Mouse (Mus musculus): Measurements from ENCODE around the gene Tgfbrap1. TPM values are rescaled to one million over a fixed set of nuclear protein-coding genes. Genes with fewer than 3 reads are reported as not detected.
A peak's percentile ranks its signal among the peaks of the same experiment; 100 is the strongest.

Tgfbrap1 gene
- total RNA-seq, 2 experiments from 2014 or later, result 39.3 to 43.4 TPM

DNA sequence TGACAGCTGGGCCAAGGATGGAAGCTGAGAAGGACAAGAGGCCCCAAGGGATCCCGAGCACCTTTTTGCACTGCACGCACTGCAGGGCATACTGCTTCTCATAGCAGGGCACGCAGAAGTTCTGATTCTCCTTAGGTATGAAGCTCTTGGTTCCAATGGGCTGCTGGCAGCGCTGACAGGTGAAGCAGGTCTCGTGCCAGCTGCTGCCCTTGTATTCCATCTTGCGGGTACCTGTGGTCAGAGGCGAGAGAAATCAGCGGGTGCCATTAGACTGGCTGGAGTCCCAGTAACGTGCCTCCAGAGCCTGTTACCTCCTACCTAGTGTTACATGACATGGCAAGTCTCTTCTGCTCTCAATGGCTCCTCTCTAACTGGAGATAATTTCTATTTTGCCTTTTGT, 33.2 kb upstream of the Tgfbrap1 start:
- DNase-seq (ENCODE audit: extremely low spot score in 1 of 2, low spot score in 2 of 2), result no peak
- Histone ChIP-seq H3K4me3 (no peak overlapping the region), H3K27ac (peak overlapping the region; percentile 32; the same call in 1 of the 2 replicates)
- intact Hi-C loops (cut with DNase I), result loop anchor here (5.0 to 10.0 kb wide), 2 partner anchors 336 to 603 kb away; partner anchors contain the start of gene 1500015O10Rik
- TF ChIP-seq CTCF (IDR thresholded peaks at IDR 0.05), result no peak

DNA sequence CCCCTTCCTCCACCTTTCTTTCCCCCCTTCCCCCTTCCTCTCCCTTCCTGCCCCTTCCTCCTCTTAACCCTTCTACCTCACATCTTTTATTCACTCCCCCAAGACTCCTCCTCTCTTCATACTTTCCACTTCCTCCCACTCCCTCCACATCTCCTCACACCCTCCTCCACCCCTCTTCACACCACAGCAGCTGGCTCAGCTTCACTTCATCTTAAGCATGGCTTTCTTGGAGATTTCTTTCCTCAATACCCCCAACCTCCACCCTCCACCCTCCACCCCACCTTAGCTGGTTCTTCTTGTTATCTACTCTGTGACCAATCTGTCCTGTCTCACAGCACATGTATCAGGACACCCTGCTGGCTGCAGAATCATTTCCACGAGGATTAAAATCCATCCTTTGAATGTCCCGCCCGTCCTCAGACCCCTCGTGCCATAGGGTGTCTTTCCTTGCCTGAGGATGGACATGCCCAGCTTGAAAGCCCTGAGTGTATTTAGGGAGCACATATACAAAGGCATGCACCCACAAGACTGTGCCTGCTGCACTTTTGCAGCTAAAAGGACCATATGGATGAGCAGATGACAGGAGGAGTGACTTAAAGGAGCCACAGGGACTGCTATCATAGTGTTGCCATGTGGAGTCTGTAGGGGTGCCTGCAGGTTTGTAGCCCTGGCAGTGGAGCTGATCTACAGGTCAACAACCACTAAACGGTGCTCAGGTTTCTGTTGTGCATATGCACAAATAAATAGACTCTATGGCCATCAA, 32.0 kb upstream of the Tgfbrap1 start:
- no peak overlapping the region for H3K4me3 ChIP-seq
- intact Hi-C loops (cut with DNase I), result loop anchor here (5.0 to 10.0 kb wide), 2 partner anchors 337 to 604 kb away; partner anchors contain the start of gene 1500015O10Rik

DNA sequence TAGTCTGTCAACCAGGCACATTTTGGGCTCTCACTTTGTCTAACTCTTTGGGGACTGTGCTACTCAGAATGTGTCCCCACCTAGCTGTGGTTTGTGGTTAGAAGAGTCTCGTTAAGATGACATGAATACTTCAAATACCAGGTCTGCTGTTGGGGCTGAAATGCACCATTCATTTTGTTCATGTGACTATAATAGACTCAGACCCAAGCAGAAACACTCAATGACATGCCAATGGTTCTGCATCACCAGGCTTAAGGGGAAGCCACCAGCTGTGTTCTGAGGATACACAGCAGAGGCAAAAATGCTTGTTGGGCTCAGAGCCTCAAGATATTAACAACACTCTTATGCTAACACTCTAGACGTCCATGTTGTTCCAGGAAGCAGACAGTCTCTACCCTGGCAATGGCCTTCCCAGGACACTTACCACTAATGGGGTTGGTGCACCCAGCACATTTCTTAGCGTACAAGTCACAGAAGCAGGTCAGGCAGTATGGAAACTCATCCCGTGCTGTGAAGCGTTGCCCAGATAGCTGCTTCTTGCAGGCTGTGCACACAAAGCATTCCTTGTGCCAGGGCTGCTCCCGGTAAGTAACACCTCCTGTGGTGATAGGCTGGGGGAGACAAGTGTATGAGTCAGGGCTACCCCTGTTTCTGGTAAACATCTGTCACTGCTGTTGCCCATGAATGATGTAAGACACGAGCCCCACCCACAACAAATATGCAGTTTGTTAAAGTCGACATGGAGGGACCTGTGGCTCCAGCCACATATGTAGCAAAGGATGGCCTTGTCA, 29.6 kb upstream of the Tgfbrap1 start:
- no peak for DNase-seq (ENCODE audit: extremely low spot score in 1 of 2, low spot score in 2 of 2)
- intact Hi-C loops (cut with DNase I), result no loop called here
- H3K4me3 ChIP-seq, result no peak overlapping the region
- no peak overlapping the region for H3K27ac ChIP-seq
- no peak for TF ChIP-seq CTCF (IDR thresholded peaks at IDR 0.05)

More for the DNA sequence above, 32.0 kb upstream of the Tgfbrap1 start:
- peak overlapping the region; percentile 73 for H3K27ac ChIP-seq
- TF ChIP-seq CTCF (IDR thresholded peaks at IDR 0.05), result no peak
- DNase-seq (ENCODE audit: extremely low spot score in 1 of 2, low spot score in 2 of 2), result no peak

DNA sequence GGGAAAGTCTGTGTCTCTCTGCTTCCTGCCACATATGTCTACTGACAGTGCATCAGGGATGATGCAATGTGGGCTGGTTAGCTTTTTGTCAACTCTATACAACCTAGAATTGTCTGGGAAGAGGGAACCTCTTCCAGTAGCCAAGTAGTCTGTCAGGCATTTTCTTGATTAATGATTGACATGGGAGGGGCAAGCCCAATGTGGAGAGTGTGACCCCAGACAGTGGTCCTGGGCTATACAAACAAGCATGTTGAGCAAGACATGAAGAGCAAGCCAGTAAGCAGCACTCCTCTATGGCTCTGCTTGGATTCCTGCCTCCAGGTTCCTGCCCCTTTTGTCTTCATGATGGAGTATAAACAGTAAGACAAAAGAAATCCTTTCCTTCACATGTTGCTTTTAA, 28.8 kb upstream of the Tgfbrap1 start:
- intact Hi-C loops (cut with DNase I), result no loop called here
- H3K27ac ChIP-seq, result no peak overlapping the region
- TF ChIP-seq CTCF (IDR thresholded peaks at IDR 0.05), result no peak
- DNase-seq (ENCODE audit: extremely low spot score in 1 of 2, low spot score in 2 of 2), result no peak
- no peak overlapping the region for H3K4me3 ChIP-seq

DNA sequence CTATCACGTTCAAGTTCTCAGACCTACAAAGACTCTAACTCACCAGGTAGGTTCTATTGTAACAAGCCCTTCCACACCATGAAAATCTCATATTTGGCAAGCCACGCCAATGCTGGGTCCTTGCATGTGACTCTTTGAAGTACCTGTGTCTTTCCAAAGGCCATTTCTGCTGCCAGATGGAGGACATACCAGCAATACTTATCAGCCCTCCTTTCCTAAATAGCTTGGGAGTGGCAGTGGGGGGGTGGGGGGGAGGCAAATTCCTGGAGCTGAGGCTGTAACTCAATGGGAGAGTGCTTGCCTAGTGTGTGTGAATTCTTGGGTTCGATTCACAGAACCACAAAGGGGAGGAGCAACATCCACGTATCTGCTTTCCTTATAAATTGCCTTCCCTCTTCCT, 26.3 kb upstream of the Tgfbrap1 start:
- no peak for DNase-seq (ENCODE audit: extremely low spot score in 1 of 2, low spot score in 2 of 2)
- intact Hi-C loops (cut with DNase I), result no loop called here

DNA sequence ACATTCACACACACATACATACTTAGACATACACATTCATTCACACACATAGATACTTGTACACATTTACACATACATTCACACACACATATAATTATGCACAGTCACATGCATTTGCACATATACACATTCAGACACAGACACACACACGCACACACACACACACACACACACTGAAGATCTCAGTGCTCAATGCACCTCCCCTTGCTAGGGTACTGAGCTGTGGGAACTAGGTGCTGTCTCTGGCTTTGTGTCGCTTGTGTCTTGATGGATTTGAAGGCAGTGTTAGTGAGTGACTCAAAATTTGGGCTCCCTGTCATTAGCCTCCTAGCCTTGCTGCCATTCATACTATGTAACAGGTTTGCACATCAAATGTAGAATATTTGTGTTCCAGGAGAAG, 24.2 kb upstream of the Tgfbrap1 start:
- Histone ChIP-seq H3K4me3 (no peak overlapping the region), H3K27ac (no peak overlapping the region)
- no peak for DNase-seq (ENCODE audit: extremely low spot score in 1 of 2, low spot score in 2 of 2)
- TF ChIP-seq CTCF (IDR thresholded peaks at IDR 0.05), result no peak
- intact Hi-C loops (cut with DNase I), result no loop called here

More for the DNA sequence above, 26.3 kb upstream of the Tgfbrap1 start:
- no peak for TF ChIP-seq CTCF (IDR thresholded peaks at IDR 0.05)
- Histone ChIP-seq H3K4me3 (no peak overlapping the region), H3K27ac (no peak overlapping the region)

DNA sequence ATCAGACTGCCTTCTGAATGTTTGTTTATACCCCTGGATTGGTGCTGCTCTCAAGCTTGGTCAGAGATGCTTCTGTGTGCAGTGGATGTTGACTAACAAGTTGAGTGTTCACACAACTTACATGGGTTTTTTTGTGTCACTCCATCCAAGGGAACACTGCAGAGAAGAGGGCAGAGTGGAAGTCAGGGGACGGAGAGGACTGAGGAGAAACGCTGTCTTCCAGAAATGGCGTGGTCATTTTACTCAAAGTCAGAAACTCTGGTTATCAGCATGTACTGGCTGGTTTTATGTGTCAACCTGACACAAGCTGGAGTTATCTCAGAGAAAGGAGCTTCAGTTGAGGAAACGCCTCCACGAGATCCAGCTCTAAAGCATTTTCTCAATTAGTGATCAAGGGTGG, 22.5 kb upstream of the Tgfbrap1 start:
- no peak overlapping the region for H3K27ac ChIP-seq
- intact Hi-C loops (cut with DNase I), result no loop called here
- no peak for TF ChIP-seq CTCF (IDR thresholded peaks at IDR 0.05)
- no peak overlapping the region for H3K4me3 ChIP-seq
- no peak for DNase-seq (ENCODE audit: extremely low spot score in 1 of 2, low spot score in 2 of 2)

DNA sequence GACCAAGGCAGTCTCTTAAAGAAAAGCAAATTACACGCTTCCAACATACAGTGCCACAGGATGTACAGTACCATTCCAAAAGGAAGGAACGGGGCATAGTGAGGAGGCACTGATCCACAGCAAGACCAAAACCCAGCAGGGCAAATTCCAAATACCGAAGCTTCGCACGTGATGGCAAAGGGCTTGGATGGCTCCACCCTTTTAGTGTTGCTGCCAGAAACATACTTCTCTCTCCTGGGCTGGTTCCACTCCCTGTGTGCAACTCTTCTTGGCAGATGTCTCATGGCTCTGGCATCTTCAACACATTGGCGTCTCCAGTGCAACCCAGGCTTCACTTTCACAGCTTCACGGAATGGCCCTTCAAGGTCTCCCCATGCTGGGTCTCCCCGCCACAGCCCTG, 19.0 kb upstream of the Tgfbrap1 start:
- intact Hi-C loops (cut with DNase I), result no loop called here
- Histone ChIP-seq H3K4me3 (no peak overlapping the region), H3K27ac (no peak overlapping the region)
- no peak for DNase-seq (ENCODE audit: extremely low spot score in 1 of 2, low spot score in 2 of 2)
- no peak for TF ChIP-seq CTCF (IDR thresholded peaks at IDR 0.05)

DNA sequence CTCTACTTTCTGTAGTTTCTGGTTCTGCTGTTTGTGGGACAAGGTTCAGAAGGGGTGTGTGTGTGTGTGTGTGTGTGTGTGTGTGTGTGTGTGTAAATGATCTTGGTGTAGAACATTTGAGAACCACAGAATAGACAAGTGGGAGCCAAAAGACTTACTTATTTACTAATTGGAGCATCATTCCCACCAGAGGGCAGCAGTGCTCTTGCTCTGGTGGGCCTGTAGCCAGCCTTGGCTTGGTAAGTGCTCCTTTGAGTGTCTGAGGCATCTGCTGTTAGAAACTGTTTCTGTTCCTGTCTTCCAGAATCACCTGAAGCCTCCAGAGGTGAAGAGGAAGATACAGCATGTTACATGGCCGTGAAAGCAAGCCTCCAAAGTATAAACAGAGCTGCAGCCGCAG, 14.4 kb upstream of the Tgfbrap1 start:
- peak; percentile 62 for TF ChIP-seq CTCF (IDR thresholded peaks at IDR 0.05)
- intact Hi-C loops (cut with DNase I), result loop anchor here (1.0 kb wide), 1 partner anchor 151 kb away; no protein-coding TSS in a partner anchor
- DNase-seq (ENCODE audit: extremely low spot score in 1 of 2, low spot score in 2 of 2), result peak; percentile 60 to 68
- Histone ChIP-seq H3K27ac (no peak overlapping the region), H3K4me3 (no peak overlapping the region)

DNA sequence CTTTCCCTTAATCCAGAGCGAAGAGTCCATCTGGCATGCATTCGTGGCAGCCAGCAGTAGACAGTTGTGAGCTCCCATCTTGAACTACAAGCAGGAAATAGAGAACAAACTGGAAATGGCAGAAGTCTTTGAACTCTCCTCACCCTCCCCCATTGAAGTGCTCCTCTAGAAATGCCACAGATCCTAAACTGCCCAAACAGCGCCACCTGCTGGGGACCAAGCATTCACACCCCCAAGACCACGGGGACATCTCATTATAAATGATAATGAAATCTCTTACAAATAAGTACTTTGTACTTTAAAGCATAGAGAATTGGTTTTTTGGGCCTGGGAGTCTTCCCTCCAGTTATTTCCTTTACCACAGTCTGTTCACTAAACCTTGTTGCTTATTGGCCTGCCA, 12.1 kb upstream of the Tgfbrap1 start:
- intact Hi-C loops (cut with DNase I), result no loop called here

DNA sequence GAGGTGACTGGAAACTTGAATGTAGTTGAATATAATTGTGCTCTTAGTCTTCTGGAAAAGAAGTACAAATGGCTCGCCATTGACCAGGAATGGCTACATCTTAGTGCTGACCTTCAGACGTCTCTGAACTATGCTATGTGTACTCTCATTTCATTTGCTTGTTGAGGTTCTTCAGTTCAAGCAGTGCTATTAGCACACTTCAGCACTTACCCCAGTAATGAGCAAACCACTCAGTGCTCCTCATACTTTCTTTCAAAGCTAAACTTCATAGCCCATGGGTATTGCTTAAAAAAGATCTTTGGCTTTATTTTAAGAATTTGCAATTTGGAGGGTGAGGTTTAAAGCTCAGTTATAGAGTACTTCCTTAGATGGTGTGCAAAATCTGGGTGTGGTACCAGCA, 10.3 kb upstream of the Tgfbrap1 start:
- DNase-seq (ENCODE audit: extremely low spot score in 1 of 2, low spot score in 2 of 2), result no peak
- Histone ChIP-seq H3K27ac (no peak overlapping the region), H3K4me3 (no peak overlapping the region)
- intact Hi-C loops (cut with DNase I), result no loop called here
- no peak for TF ChIP-seq CTCF (IDR thresholded peaks at IDR 0.05)

More for the DNA sequence above, 12.1 kb upstream of the Tgfbrap1 start:
- Histone ChIP-seq H3K4me3 (no peak overlapping the region), H3K27ac (no peak overlapping the region)
- DNase-seq (ENCODE audit: extremely low spot score in 1 of 2, low spot score in 2 of 2), result no peak
- TF ChIP-seq CTCF (IDR thresholded peaks at IDR 0.05), result peak; percentile 73

DNA sequence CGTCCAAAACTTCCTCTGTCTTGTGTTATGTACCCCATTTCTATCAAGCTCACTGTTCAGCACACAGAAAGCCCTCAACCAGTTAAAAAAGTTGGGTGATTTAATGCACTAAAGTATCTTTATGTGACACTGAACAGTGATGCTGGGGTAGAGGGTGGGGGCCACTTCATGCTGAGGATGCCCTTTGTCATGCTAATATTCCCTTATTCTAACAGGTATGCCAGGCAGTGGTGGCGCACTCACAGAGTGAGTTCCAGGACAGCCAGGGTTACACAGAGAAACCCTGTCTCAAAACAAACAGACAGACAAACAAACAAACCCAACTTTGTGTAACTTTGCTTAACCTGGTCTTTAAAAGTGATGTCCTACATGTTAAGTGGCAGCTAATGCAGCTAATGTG, 4.2 kb downstream of the Tgfbrap1 start:
- H3K4me3 ChIP-seq, result no peak overlapping the region
- intact Hi-C loops (cut with DNase I), result no loop called here
- DNase-seq (ENCODE audit: extremely low spot score in 1 of 2, low spot score in 2 of 2), result no peak
- no peak for TF ChIP-seq CTCF (IDR thresholded peaks at IDR 0.05)
- no peak overlapping the region for H3K27ac ChIP-seq

Measured in left cerebral cortex, adult 2 months (tissue).